Mouse (Mus musculus): ENCODE results near the gene Abcg8. TPM values are rescaled to one million over a fixed set of nuclear protein-coding genes. Genes with fewer than 3 reads are reported as not detected.

The Abcg8 gene
- polyA plus RNA-seq, 1 experiment from 2014 or later = 0.08 TPM

DNA sequence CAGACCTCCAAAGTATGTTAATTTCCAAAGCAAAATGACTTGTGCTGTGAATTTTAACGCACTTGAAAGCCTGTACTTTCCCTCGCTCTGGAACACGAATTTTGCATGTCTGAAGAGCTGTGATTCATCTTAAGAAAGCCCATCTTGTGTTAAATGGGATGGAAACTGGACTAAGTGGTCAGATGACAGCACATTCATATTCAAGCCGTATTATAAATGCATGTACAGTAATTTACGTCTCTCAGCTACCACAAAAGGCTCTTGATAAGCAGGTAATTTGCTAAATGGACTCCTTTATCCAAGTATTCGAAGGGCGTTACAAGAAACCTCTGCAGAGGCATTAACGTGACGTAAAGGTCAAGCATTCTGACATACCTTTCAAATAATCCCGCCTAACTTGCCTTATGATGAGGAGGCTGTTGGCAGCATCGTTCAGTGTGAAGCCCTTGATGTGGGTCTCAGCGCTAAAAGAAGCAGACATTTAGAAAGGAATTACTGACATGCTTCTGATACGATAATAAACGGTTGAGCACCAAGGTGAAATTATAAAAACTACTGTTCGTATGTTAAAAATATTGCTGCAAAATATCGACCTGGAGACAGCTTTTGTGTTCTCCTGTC lies 40.3 kb downstream of the Abcg8 start:
- no peak for ATAC-seq (ENCODE audit: low FRiP score)
- WGBS = 45% methylated on average over 16 of the region's 16 CpGs

DNA sequence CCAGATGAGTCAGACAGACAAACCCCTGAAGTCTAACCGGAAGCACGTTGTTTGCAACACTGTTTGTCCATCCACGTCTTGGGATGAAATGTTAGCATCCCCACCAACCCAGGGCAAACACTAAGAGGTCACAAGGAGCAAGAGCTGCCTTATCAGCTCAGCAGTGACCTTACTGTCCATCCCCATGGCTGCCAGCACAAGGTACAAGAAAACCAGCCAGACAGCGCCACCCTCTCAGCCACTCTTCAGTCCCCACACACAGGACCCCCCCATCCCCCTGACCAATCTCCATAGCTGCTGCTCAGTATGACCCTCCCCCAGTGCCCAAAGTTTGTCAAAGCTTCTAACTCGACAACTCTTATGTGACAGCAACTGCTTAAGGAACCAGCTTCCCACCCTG lies 41.3 kb downstream of the Abcg8 start:
- no peak overlapping the region for H3K4me3 ChIP-seq (replicated peaks)
- H3K27ac ChIP-seq (replicated peaks) = no peak overlapping the region
- WGBS = 88% methylated on average over 5 of the region's 5 CpGs
- H3K9ac ChIP-seq (replicated peaks) = no peak overlapping the region
- no peaks in the 10 kb centered on the region for H3K9me3 ChIP-seq (replicated peaks)
- H3K4me2 ChIP-seq = no peak overlapping the region
- peaks cover 13% of the 10 kb centered on the region for H3K36me3 ChIP-seq
- peaks cover 3% of the 10 kb centered on the region; the same call in 1 of the 2 replicates for H3K27me3 ChIP-seq (replicated peaks)
- ATAC-seq (ENCODE audit: low FRiP score) = no peak
- peaks cover 8% of the 10 kb centered on the region; the same call in 1 of the 2 replicates for H3K4me1 ChIP-seq

More for the DNA sequence above, 40.3 kb downstream of the Abcg8 start:
- Histone ChIP-seq H3K27me3 (replicated peaks) (peaks cover 3% of the 10 kb centered on the region; the same call in 1 of the 2 replicates), H3K27ac (replicated peaks) (no peak overlapping the region), H3K36me3 (peaks cover 6% of the 10 kb centered on the region), H3K4me3 (replicated peaks) (no peak overlapping the region), H3K9me3 (replicated peaks) (no peaks in the 10 kb centered on the region), H3K4me1 (peaks cover 8% of the 10 kb centered on the region; the same call in 1 of the 2 replicates), H3K4me2 (no peak overlapping the region), H3K9ac (replicated peaks) (no peak overlapping the region)

- no peak for ATAC-seq (ENCODE audit: low FRiP score)
- whole genome bisulfite sequencing = 85% methylated on average over 3 of the region's 3 CpGs
- peaks cover 13% of the 10 kb centered on the region for H3K36me3 ChIP-seq
- no peak overlapping the region for H3K4me2 ChIP-seq
- no peaks in the 10 kb centered on the region for H3K9me3 ChIP-seq (replicated peaks)
- no peaks in the 10 kb centered on the region; the same call in 1 of the 2 replicates for H3K27me3 ChIP-seq (replicated peaks)
- no peak overlapping the region for H3K9ac ChIP-seq (replicated peaks)
- no peak overlapping the region for H3K4me3 ChIP-seq (replicated peaks)
- H3K4me1 ChIP-seq = 0 out of 2 replicates have a peak, but pooled peaks cover 4% of the 10 kb centered on the region
- H3K27ac ChIP-seq (replicated peaks) = no peak overlapping the region
These were observed 43.0 kb downstream of the Abcg8 start for GRCm38 (mm10) chr17:84719105-84719504.

- Histone ChIP-seq H3K9me3 (replicated peaks) (no peaks in the 10 kb centered on the region), H3K27ac (replicated peaks) (no peak overlapping the region), H3K27me3 (replicated peaks) (no peaks in the 10 kb centered on the region; the same call in 1 of the 2 replicates), H3K4me2 (no peak overlapping the region), H3K4me3 (replicated peaks) (no peak overlapping the region), H3K4me1 (no peaks in the 10 kb centered on the region), H3K9ac (replicated peaks) (no peak overlapping the region), H3K36me3 (peaks cover 23% of the 10 kb centered on the region)
- WGBS = 49% methylated on average over 9 of the region's 9 CpGs
- ATAC-seq (ENCODE audit: low FRiP score) = no peak
These were observed 47.9 kb downstream of the Abcg8 start for GRCm38 (mm10) chr17:84724028-84724427.

GRCm38 (mm10) chr17:84725163-84725562 lies 49.1 kb downstream of the Abcg8 start:
- Histone ChIP-seq H3K4me1 (no peaks in the 10 kb centered on the region), H3K9ac (replicated peaks) (no peak overlapping the region), H3K27ac (replicated peaks) (no peak overlapping the region), H3K9me3 (replicated peaks) (no peaks in the 10 kb centered on the region), H3K4me3 (replicated peaks) (no peak overlapping the region), H3K36me3 (peaks cover 28% of the 10 kb centered on the region), H3K4me2 (no peak overlapping the region), H3K27me3 (replicated peaks) (no peaks in the 10 kb centered on the region)
- 96% methylated on average over 3 of the region's 3 CpGs for WGBS
- no peak for ATAC-seq (ENCODE audit: low FRiP score)

GRCm38 (mm10) chr17:84728201-84728911 lies 52.3 kb downstream of the Abcg8 start:
- H3K4me2 ChIP-seq = no peak overlapping the region
- 75% methylated on average over 1 of the region's 1 CpGs for WGBS
- ATAC-seq (ENCODE audit: low FRiP score) = no peak
- H3K4me3 ChIP-seq (replicated peaks) = no peak overlapping the region
- no peaks in the 10 kb centered on the region for H3K9me3 ChIP-seq (replicated peaks)
- H3K27ac ChIP-seq (replicated peaks) = no peak overlapping the region
- H3K4me1 ChIP-seq = no peaks in the 10 kb centered on the region
- peaks cover 28% of the 10 kb centered on the region for H3K36me3 ChIP-seq
- H3K27me3 ChIP-seq (replicated peaks) = no peaks in the 10 kb centered on the region
- no peak overlapping the region for H3K9ac ChIP-seq (replicated peaks)

DNA sequence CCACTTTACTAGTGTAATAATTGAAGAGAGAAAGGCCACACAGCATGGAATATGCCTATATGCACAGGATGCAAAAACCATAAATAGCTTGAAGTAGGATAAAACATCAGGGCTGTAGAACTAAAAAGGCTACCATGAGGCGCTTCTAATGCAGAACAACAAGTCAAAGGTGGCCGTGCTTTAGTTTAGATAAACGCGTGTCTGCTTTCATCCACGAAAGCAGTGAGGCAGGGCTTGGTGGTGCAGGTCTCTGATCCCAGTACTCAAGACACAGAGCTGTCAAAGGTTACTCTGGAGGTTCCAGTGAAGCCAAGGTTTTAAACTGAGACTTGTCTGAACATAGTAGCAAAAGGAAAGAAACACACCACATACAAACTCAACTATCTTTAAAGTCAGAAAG lies 53.0 kb downstream of the Abcg8 start:
- ATAC-seq (ENCODE audit: low FRiP score) = no peak
- no peaks in the 10 kb centered on the region for H3K4me1 ChIP-seq
- H3K27ac ChIP-seq (replicated peaks) = no peak overlapping the region
- H3K36me3 ChIP-seq = peaks cover 28% of the 10 kb centered on the region
- no peak overlapping the region for H3K9ac ChIP-seq (replicated peaks)
- no peak overlapping the region for H3K4me3 ChIP-seq (replicated peaks)
- 98% methylated on average over 5 of the region's 5 CpGs for WGBS
- H3K27me3 ChIP-seq (replicated peaks) = no peaks in the 10 kb centered on the region
- H3K9me3 ChIP-seq (replicated peaks) = no peaks in the 10 kb centered on the region
- H3K4me2 ChIP-seq = no peak overlapping the region

DNA sequence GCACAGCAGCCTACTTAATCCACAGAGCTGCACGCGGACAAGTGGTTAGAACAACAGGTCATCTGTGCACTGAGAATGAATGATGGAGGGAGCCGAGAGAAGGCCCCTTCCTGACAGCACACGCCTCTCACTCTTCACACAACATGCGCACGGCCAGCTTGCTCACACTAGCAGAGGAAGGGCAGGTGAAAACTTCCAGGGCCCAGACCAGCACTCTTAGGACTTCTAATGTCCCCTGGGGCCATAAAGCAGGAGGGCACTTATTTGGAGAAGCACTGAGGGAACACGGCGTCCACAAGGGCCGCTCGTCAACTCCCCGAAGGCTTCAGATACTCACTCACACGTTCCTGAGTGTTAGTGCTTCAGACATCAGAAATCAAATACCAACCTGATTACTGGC lies 55.3 kb downstream of the Abcg8 start:
- Histone ChIP-seq H3K9me3 (replicated peaks) (no peaks in the 10 kb centered on the region), H3K4me1 (no peaks in the 10 kb centered on the region), H3K4me3 (replicated peaks) (no peak overlapping the region), H3K9ac (replicated peaks) (no peak overlapping the region), H3K27me3 (replicated peaks) (no peaks in the 10 kb centered on the region), H3K27ac (replicated peaks) (no peak overlapping the region), H3K36me3 (peaks cover 20% of the 10 kb centered on the region), H3K4me2 (no peak overlapping the region)
- 91% methylated on average over 12 of the region's 12 CpGs for WGBS
- no peak for ATAC-seq (ENCODE audit: low FRiP score)

- no peaks in the 10 kb centered on the region for H3K9me3 ChIP-seq (replicated peaks)
- H3K36me3 ChIP-seq = peaks cover 20% of the 10 kb centered on the region
- ATAC-seq (ENCODE audit: low FRiP score) = no peak
- no peak overlapping the region for H3K4me2 ChIP-seq
- no peak overlapping the region for H3K4me3 ChIP-seq (replicated peaks)
- no peak overlapping the region for H3K27ac ChIP-seq (replicated peaks)
- H3K4me1 ChIP-seq = no peaks in the 10 kb centered on the region; the same call in 1 of the 2 replicates
- 91% methylated on average over 8 of the region's 8 CpGs for WGBS
- H3K27me3 ChIP-seq (replicated peaks) = no peaks in the 10 kb centered on the region
- H3K9ac ChIP-seq (replicated peaks) = no peak overlapping the region
These were observed 56.5 kb downstream of the Abcg8 start for GRCm38 (mm10) chr17:84732612-84733011.

- no peak for ATAC-seq (ENCODE audit: low FRiP score)
- Histone ChIP-seq H3K4me1 (peaks cover 9% of the 10 kb centered on the region; the same call in 1 of the 2 replicates), H3K9me3 (replicated peaks) (no peaks in the 10 kb centered on the region), H3K9ac (replicated peaks) (no peak overlapping the region), H3K27ac (replicated peaks) (no peak overlapping the region), H3K4me2 (no peak overlapping the region), H3K4me3 (replicated peaks) (no peak overlapping the region), H3K27me3 (replicated peaks) (no peaks in the 10 kb centered on the region), H3K36me3 (peaks cover 5% of the 10 kb centered on the region; the same call in 1 of the 2 replicates)
- WGBS = 57% methylated on average over 9 of the region's 9 CpGs
These were observed 60.6 kb downstream of the Abcg8 start for GRCm38 (mm10) chr17:84736719-84737118.

GRCm38 (mm10) chr17:84738073-84738797 lies 62.1 kb downstream of the Abcg8 start:
- no peak overlapping the region for H3K27ac ChIP-seq (replicated peaks)
- no peak overlapping the region for H3K4me2 ChIP-seq
- peaks cover 5% of the 10 kb centered on the region; the same call in 1 of the 2 replicates for H3K36me3 ChIP-seq
- H3K4me3 ChIP-seq (replicated peaks) = no peak overlapping the region
- H3K9ac ChIP-seq (replicated peaks) = no peak overlapping the region
- H3K9me3 ChIP-seq (replicated peaks) = no peaks in the 10 kb centered on the region
- no peaks in the 10 kb centered on the region for H3K27me3 ChIP-seq (replicated peaks)
- H3K4me1 ChIP-seq = peaks cover 9% of the 10 kb centered on the region; the same call in 1 of the 2 replicates
- 77% methylated on average over 9 of the region's 9 CpGs for WGBS
- no peak for ATAC-seq (ENCODE audit: low FRiP score)
